Mouse (Mus musculus): ENCODE results near the gene Cwc15.

Cwc15 gene

DNA sequence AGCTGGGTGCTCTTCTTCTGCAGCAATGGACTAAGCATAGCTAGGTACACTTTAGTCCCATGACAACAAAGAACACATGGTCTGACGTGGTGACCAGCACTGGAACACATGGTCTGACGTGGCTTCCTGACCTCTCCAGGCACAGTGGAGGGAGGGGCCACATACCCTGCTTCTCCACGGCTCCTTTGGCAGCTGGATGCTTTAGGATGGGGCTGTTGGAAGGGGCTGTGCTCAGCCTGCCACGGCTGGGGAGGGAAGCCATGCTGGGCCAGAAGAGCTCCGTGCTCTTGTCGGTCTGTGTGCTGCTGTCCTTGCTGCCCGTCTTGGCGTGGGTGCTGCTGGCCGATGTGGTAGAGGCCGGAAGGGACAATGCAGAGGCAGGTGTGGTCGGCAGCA is 47.9 kb downstream of the Cwc15 start:
- DNase-seq (ENCODE audit: low spot score) = no peak

DNA sequence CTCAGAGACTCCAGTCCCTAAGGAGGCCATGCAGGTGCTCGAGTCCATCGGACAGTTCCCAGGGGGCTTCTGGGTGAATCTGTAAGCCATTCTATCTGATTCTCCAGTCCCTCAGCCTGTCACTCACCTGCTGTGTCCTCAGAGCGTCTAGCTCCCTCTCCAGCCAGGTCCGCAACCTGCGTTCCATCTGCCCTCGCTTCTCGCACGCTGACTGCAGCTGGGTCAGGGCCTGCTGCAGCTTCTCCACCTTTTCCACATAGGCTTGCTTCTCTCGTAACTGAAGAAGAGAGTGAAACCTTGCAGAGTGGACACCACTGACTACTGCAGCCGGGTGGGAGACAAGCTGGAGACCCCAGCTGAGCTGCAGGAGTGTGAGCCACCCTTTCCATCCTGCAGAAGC is 57.9 kb downstream of the Cwc15 start:
- DNase-seq (ENCODE audit: low spot score) = no peak

DNA sequence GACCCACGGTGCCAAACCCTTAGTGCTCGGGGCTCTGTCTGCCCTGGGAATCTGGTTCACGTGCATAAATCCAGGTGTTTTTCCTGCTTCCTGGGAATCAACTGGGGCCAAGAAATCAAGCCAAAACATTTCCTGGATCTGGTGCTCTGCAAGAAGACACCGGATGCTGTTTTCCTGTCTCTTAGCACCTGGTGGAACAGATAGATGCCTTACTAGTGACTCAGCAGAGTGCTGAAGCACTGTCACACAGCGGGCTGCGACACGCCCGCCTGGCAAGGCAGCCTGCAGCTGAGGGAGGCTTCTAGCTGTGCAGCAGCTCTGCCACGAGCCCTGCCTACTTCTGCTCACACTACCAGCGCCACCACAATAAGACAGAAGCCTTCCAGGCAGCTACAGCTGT is 59.0 kb downstream of the Cwc15 start:
- DNase-seq (ENCODE audit: low spot score) = no peak

DNA sequence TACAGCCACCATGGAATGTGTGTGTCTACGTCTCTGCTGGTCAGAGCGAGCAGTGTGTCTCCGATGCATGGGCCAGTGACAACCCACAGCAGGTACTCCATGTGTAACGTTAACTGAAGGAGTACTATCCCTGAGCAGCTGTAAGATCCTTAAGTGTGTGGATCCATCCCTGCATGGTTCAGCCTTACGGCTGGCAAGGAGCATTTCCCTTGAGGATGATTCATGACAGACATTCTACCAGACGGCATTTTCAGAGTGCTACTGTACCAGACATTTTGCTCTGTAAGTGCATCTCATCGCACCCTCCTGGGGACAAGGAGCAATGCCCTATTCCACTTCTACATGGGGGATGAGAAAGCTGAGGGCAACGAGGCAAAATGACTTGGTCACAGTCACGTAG is 59.6 kb downstream of the Cwc15 start:
- DNase-seq (ENCODE audit: low spot score) = no peak
